Mouse (Mus musculus): ENCODE results near the gene Fgf12.

Gene Fgf12

DNA sequence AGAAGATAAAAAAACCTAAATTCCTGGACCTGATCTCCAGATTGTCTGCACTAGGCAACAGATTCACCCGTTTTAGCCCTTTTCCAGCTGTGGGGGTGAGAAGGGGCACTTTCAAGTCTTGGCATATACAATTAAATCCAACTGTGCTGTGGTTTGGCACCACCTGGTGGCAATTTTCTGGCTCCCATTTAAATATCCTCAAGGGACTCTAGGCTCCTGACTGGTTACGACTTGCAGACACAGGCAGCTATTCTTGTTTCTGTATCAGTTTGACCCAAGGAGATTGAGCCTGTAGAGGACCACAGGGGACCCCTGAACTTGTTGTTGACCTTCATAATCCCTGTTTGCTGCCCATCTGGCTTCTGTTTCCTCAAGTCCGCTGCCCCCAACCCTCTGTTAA lies 141.9 kb downstream of the Fgf12 start:
- DNase-seq = peak in 1 of 2 experiments; percentile 10

DNA sequence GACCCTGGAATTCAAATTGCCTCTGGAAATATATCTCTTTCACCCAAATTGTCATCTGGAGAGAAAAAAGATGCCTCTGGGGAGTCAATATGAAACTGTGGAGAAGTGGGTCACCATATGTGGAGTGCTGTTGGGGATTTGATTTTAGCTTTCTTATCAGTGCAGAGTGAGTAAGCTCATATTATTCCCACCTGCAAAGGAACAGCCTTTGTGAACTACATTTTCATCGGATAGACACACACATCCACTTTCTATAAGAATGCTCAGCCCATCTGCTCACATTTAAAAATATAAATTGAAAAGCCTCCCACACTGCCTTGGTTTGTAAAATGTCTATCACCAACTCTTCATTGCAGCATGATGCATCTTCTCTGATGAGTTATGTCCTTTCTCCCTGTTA lies 149.7 kb downstream of the Fgf12 start:
- no peak for DNase-seq

DNA sequence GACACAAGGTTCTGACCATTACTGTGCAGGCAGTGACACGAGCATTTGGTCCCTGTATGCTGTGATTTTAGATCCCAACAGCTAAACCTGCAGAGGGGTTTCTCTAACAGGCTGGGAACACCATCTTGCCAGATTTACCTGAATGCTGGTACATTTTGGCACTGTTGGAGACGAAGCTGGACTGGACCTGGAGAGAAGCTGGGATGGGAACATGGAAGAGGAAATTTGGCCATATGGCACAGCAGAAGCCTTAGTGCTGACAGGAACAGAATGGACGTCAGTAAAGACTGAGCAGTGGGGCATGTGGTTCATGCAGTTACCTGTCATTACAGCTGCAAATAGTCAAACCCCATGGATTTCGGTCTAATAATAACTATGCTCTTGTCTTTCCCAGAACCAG lies 151.1 kb downstream of the Fgf12 start:
- DNase-seq = no peak

DNA sequence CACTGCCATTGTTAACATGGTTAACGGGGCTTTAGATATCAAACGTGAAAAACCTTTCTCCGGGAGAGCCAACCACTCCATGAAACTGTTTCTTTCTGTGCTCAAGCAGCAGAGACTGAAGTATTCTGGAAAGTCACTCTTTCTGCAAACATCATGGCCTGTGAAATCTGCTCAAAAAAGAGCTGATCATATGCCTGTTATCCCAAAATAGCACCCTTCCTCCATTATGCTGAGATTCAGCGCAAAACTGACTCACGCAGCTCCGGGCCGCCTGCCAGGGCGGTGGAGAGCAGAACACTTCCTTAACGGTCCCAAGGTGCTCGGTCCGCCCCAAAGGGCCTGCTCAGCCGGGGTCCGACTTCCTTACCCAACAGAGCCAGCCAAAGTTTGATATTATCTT lies 156.8 kb downstream of the Fgf12 start:
- no peak for DNase-seq

DNA sequence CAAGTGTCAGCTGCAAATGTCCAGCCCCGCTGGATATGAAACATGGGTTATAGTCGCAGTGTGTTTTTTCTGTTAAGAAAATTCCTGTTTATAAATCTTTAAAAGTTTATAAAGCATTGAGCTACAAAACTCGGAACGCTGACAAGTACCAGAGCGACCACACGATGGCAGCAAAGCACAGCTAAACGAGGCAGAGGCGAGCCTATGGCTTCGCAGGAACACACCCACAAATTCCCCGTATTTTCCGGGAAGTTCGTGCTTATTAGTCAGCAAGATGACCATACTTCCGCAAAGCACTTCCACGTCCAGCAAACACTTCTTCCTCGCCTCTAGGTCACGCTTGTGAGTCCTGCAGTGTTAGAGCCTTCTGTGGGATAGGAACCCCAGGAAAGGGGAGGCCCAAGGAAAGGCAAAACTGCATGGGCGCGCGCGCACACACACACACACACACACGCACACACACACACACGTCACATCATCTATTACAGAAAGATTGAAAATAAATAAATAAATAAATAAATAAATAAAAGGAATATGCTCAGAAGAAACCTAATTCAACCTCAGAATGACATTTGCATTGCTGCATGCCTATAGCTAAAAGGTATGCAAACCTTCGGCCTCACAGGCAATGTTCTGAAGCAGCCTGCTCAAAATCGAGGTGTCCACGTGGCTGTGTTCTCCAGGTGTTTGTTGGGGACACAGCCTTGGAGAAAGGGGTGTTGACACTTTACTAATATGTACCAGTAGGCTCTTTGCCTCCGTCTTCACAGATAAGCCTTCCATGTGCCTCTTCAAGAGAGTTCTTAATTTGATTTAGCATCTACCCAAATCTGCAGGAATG lies 159.6 kb downstream of the Fgf12 start:
- DNase-seq = peak; percentile 46 to 59

DNA sequence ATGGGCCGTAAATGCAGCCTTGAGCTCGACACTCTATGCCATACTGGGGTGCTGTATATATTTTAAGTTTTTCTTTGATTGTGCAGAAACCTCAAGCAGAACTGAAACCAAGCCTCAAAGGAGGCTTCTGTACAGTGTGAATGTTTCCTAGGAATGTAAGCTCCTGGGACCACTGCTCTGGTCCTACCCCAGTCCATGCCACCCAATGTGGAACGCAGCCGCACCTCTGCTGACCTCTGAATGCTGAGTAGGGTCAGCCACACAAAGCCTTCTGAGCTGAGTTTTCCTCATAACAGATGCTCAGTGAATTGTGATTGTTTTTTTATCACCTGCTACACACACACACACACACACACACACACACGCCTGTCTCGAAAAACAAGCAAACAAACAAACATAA lies 160.4 kb downstream of the Fgf12 start:
- DNase-seq = no peak

DNA sequence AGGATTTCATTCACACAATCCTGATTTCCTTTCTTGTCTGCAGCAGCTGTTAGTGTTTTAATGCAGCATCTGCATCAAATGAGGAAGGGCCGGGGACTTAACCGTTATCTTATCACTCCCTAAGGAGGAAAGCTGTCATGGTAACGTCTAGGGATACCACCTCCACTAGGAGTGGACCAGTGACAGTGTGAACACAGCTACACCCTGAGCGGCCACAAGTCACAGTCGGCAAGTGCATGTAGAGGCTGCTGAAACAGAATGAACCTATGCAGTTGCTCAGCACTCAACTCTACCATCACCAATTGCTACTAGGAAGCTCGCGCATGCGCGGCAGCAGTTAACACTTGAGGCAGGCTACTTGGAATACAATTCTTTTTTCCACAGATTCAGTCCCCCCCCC lies 161.3 kb downstream of the Fgf12 start:
- DNase-seq = no peak

DNA sequence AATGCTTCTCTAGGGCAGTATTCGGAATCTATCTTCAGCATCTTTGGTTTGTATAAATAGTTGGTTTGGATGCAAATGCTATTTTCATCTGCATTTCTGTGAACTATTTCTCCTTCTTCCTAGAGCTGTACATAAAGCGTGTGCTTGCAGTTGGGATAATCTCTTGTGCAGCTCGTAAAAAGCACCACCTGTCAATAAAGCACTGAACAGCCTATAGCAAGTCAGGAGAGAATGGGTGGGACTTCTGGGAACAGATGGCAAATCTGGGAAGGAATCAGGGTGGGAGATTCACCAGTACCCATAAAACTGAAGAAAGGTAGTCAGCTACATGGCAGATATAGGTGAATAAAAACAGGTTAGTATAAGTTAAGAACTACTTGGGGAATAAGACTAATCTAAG lies 180.7 kb downstream of the Fgf12 start:
- no peak for DNase-seq

DNA sequence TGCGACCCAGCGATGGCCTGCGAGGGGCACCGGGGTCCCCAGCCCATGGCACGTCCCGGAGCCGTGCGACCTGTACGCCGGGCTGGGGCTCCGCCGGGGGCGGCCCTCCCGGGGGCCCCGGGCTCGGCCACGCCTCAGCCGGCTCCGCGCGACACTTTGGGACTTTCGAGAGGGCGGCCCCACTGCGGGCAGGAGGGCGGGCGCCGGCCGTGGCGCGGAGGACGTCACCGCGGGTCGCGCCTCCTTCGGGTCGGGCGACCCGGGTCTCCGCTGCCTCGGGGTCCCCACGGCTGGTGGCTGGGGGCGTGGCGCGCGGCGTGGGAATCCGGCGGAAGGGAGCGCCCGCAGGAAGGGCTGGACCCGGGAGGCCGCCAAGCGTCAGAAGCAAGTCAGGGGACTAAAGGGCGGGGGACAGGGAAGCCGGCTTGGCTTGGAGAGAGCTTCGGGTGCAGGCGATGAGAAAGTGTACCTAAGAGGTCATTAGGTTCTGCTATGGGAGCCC lies 188.1 kb downstream of the Fgf12 start:
- DNase-seq = no peak

DNA sequence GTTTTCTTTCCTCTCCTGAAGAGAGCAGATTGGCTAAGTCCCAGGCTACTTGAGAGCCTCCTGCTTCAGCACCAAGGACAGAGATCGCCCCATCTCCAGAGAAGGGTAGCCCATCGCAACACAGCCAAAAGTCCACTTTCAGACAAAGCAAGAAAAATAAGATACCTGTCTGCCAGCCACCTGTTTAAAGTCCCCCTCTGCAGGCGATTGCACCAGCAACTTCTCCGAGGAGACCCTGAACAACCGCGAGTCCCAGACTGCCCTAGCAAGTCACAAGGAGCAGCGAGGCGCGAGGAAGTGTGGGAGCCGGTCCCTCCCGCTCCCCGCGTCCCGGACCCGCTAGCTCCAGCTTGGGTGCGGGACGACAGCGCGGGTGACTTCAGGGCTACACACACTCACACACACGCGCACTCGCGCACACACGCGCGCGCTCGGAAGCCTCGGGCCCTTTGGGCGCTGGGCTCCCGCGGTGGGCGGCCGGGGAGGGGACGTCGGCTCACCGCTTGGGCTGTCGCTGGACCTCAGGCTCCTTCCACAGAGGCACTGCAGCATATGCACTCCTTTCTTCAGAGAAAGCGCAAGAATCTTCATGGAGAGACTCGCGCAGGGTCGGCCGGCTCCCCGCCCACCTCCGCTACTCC lies 188.7 kb downstream of the Fgf12 start:
- DNase-seq = no peak

DNA sequence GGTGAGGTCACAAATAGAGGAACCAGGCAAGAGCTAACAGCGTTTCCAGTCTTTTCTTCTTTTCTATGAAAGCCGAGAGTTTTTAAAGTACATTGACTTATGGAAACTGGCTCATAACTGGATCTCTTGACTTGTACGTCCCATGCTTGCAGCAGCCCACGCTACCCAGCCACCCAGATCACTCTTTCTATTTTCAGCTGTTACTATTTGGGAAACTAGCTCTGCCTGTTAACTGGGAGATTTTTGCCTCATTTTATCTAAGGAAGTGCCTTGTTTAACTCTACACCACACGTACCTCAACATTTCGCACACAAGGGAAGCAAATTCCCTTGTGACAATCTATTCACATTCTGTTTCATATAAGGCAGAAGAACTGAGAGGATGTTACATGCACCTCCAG lies 190.0 kb downstream of the Fgf12 start:
- DNase-seq = no peak

DNA sequence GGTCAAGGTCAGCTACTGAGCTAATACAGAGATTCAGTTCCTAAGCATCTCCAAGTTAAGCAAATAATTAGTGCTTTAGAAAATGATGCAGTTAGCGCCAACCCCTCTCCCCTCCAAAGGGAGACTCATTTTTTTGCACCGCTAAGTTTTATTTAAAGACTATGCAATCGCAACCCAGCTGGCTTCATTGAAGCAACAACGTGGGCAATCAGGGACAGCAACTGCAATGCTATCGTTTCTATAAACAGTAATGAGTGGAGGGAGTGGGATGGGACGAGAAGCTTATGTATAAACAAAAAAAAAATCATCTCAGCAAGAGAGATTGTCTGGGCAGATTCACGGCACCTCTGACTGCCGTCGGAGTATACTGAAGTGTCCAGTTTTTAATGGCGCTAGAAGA lies 197.6 kb downstream of the Fgf12 start:
- no peak for DNase-seq

DNA sequence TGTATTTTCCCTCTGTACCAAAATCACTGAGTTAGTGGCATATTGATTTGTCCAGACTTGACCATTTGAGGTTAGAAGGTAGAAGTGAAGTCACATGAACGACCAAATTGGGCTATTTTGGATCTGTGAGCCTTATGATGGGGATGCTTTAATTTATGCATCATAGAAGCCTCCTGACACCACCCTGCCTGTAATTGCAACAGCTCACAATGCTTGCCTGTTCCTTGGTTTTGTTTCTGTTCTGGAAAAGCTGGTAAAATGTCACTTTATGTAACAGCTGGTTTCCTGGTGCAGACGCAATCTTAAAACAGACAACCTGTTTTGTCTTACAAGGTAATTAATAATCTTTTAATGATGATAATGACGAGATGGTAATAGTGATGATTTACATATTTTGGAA lies 213.4 kb downstream of the Fgf12 start:
- DNase-seq = no peak

DNA sequence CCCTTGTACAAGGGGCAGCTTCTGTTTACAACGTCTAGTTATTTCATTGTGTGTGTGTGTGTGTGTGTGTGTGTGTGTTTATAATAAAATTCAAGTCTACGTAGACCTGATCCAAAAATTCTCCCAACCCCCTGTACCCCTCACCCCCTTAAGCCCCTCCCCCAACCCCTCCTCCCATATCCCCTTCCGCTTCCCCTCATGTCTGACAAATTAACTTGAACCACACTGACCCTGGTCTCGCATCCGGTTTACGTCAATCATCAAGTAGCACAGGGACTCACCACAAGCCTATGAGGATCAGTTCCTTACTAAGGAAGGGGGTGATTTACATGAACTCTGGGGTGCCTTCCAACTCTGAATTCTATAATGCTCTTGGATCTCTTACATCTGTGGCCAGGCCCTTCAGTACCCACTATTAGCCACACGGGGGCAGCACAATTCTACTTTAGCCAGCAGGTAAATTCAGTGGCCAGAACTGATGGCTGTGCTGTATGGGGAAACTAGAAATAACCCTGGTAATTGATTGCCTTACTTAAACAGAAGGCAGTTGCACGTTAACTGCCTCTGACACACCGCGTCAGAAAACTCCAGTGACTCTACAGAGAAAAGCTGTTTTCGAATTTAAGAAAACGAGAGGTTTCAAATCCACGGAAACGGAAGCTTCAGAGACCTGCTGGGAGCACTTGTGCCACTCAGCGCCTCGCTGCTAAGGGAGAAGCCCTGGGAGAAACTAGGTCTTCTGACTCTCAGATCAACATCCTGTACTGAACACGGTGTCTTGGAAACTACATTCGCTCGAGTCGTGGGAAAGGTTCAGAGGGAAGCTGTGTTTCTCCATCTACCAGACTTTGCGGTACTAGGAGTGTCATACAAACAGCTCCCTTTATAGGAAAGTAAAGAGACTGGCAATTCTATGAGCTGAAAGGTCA lies 235.0 kb downstream of the Fgf12 start:
- DNase-seq = peak; percentile 39 to 60

DNA sequence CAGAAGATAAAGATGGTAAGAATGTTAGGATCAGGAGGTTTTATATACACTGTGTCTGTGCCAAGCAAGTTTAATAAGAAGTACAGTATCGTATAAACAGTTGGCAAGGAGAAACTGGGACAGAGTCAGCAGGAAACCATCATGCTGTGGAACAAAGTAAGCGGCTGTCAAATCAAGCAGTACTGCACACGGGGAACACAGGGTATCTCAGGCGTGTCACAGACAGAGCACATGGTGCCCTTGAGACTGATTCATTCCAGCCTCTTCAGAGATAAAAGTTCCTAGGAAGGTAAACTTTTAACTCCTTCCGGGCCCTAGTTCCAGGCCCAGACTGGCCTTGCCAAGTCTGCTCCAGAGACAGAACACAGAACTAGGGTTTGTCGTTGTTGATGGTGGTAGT lies 240.4 kb downstream of the Fgf12 start:
- no peak for DNase-seq

DNA sequence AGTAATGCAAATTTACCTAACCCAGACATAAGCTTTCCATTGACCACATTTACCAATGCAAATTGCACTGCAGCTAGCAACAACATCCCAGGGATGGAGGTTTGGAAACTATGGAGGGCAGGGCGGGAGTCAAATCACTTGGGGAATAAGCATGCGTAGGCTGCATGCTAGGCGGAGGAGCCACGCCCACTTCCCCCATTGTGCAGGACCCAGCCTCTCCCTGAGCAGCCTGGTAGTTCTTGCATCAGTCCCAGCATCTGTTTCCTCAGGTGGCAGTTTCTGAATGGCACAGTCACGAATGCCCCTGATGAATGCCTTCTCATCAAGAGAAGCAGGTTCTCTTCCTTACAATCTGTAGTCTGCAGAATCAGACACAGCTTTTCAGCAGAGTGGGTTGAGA lies 241.5 kb downstream of the Fgf12 start:
- DNase-seq = no peak

DNA sequence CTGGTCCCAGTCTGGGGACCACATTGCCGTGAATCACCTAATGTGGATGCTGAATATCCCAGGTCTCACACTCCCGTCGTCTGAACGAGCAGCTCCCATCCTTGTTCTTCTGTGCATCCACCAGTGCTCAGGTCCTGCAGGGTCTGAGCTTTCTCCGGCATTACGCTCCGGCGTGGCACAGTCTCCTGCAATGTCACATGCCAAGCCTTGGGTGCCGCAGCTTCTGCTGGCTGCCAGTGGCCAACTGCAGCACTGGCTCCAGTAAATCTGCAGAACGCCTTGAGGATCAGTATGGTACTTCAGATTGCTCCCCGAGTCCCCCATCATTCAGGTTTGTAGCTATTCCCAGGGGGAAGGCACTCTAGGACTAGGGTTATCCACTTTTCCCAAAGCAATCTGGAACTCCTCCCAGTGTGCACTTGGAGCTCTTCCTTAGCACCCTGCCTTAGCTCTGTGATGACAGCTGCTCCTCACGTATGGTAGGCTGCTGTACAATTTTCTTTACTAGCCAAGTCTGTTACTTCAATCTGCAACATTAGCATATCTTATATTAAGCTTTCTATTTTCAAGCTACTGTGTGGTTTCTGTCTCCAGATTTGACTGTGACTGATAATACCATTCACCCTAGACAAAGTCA lies 254.8 kb downstream of the Fgf12 start:
- no peak for DNase-seq

DNA sequence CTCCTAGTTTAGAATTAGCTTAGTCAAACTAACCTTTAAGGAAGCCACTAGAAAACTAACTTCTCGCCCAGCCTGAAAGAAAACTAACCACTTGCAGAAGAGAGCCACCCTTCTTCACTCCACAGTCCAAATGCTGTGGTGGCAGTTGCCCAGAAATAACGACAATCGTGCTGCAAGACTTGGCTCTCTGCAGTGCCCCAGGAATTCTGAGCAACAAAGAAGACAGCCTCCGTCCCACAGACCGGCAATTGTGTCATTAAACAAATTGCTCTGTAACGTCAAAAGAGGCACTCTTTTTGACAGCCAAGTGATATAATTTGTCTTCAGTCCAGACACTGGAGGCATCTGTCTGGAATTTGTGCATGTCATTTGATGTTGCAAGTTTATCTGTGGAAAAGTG lies 261.2 kb downstream of the Fgf12 start:
- DNase-seq = no peak

DNA sequence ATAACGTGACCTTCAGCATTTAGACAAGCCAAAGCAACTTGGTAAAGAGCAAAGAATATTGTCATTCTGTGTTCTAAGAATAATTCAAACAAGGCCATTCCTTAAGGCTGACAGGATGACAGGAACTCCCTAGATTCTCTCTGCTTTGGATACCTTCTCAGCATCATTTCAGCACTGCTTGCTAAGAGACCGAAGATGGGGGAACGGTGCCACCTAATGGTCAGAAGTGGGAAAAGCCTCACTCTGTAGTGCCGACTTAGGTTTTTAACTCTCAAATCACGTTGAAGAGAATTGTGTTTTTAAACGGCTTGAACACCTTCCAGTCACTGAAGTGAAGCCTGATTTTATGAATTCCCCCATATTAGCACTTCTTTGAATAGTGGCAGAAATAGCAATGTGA lies 262.4 kb downstream of the Fgf12 start:
- DNase-seq = peak; percentile 6 to 17

DNA sequence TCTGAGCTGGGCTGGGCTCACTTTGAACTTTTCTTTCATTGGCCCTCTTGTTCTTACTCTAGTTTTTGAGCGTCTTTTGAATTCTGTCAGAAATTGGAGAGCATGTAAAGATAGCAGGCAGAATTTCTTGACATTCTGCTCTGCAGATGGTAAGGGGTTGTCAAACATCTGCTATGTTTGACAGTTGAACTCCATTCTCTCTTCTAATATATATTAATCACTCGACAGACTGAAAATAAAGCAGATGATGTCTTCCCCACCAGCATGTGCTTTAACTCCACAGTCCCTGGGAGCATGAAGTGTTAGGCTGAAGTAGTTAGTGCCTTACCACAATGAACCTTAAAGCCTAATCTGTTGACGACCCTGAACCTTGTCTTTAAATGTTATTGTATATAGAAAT lies 267.9 kb downstream of the Fgf12 start:
- DNase-seq = no peak

DNA sequence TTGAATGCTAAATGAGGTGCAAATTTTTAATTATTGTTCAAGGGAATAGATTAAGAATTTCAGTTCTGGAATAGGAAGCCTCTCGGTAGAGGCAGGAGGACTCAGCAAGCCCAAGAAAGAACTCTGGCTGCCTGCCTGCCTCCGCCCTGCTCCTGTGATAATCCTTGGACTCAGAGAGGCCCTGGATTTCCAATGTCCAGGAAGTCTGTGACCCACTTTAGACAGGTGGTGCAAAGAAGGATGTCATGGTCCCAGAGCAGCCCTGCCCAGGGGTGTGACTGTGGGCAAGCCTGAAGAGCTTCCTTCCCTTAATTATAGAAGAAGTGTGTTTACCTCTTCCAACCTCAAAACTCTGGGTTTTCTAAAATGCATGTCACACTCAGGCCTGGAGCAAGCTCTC lies 273.8 kb downstream of the Fgf12 start:
- DNase-seq = no peak

DNA sequence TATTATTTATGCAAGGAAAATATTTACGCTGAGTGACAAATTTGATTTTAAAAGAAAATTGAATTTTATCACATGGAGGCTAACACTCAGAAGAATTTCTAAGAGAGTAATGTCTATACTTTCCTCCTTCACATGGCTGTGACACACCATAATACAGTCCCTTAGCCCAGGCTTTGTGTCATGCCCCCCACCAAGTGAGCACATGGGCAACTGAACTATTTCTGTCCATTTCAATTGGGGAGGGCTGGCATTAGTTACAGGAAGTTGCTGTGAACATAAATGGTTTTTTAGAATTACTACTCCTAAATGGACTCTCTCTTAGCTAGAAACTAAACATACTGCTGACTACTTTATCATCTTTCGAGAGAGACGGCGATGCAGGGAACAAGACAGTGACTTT lies 276.2 kb downstream of the Fgf12 start:
- no peak for DNase-seq

DNA sequence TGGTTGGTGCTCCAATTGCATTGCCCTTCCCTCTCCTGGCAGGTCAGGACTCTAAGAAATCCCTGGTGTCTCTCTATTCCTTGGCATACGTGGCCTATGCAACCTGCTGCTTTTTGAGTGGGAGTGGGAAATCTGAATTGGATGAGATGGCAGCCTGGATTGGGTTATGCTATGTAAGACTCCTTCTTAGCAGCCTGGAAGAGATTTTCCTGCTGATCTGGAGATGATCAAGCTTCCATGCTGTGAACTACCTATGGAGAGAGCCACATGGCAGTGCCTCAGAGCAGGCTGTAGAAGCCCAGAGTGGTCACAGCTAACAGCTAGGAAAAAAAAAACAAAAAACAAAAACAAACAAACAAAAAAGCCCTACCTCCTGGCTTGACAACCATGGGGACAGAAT lies 277.3 kb downstream of the Fgf12 start:
- no peak for DNase-seq
